Mouse (Mus musculus) cerebellum, adult 18-20 months (tissue): ENCODE results near the gene Itih1.

ENCODE experiments used
- DNase-seq, 2 experiments: peaks; one replicate each; pipeline ENCODE4 v3.0.0; 2021

Gene Itih1

GRCm38 (mm10) chr14:30943038-30943437 is at the start of gene Itih1:
TSS of gene Itih1 (minus strand) at chr14:30943289.
- no peak for DNase-seq

GRCm38 (mm10) chr14:30976222-30976621 is 33.1 kb upstream of the Itih1 start:
- no peak for DNase-seq

GRCm38 (mm10) chr14:30974204-30974603 is 31.1 kb upstream of the Itih1 start:
- DNase-seq: peak; percentile 34 to 37

- DNase-seq: no peak
Measured at GRCm38 (mm10) chr14:30960366-30960765, 17.3 kb upstream of the Itih1 start.

- DNase-seq: no peak
Measured at GRCm38 (mm10) chr14:30959031-30959430, 15.9 kb upstream of the Itih1 start.

- no peak for DNase-seq
Measured at GRCm38 (mm10) chr14:30958517-30958916, 15.4 kb upstream of the Itih1 start.

GRCm38 (mm10) chr14:30951154-30951825 is 8.2 kb upstream of the Itih1 start, which contains the start of gene Nek4:
TSS of gene Nek4 (plus strand) at chr14:30951377.
- DNase-seq: peak; percentile 97

- no peak for DNase-seq
Measured at GRCm38 (mm10) chr14:30949986-30950385, 6.9 kb upstream of the Itih1 start.

GRCm38 (mm10) chr14:30944745-30945144 is 1.7 kb upstream of the Itih1 start:
- DNase-seq: no peak

- DNase-seq: peak; percentile 31 to 44
Measured at GRCm38 (mm10) chr14:30943860-30944674, 978 bp upstream of the Itih1 start.

- DNase-seq: no peak
Measured at GRCm38 (mm10) chr14:30942254-30942653, 835 bp downstream of the Itih1 start.

- DNase-seq: no peak
Measured at GRCm38 (mm10) chr14:30933351-30933750, 9.7 kb downstream of the Itih1 start.

GRCm38 (mm10) chr14:30930386-30930785 is 12.7 kb downstream of the Itih1 start:
- DNase-seq: no peak

- no peak for DNase-seq
Measured at GRCm38 (mm10) chr14:30925492-30925891, 17.6 kb downstream of the Itih1 start.

GRCm38 (mm10) chr14:30923375-30924105 is 19.5 kb downstream of the Itih1 start, which contains the start of gene Itih3:
TSS of gene Itih3 (minus strand) at chr14:30923760.
- peak; percentile 11 to 30 for DNase-seq

- no peak for DNase-seq
Measured at GRCm38 (mm10) chr14:30922053-30922670, 20.9 kb downstream of the Itih1 start.

- no peak for DNase-seq
Measured at GRCm38 (mm10) chr14:30916516-30916915, 26.6 kb downstream of the Itih1 start.

GRCm38 (mm10) chr14:30913404-30913803 is 29.7 kb downstream of the Itih1 start:
- DNase-seq: no peak

- no peak for DNase-seq
Measured at GRCm38 (mm10) chr14:30912641-30913040, 30.4 kb downstream of the Itih1 start.

- no peak for DNase-seq
Measured at GRCm38 (mm10) chr14:30911141-30911540, 31.9 kb downstream of the Itih1 start.

GRCm38 (mm10) chr14:30907814-30908265 is 35.2 kb downstream of the Itih1 start:
- no peak for DNase-seq

- no peak for DNase-seq
Measured at GRCm38 (mm10) chr14:30906001-30906400, 37.1 kb downstream of the Itih1 start.

- no peak for DNase-seq
Measured at GRCm38 (mm10) chr14:30904307-30904706, 38.8 kb downstream of the Itih1 start.
